Mouse (Mus musculus): ENCODE data around the gene Hoxb4. TPM values are rescaled to one million over a fixed set of nuclear protein-coding genes. Genes with fewer than 3 reads are reported as not detected.

Hoxb4 gene
- polyA plus RNA-seq, 1 experiment from 2014 or later: 0.70 TPM

GRCm38 (mm10) chr11:96351831-96352230 lies 33.8 kb downstream of the Hoxb4 start:
- Histone ChIP-seq H3K4me1 (ENCODE audit: control insufficient read depth, insufficient read depth, low read length) (no peaks in the 10 kb centered on the region), H3K27me3 (replicated peaks; ENCODE audit: control insufficient read depth, insufficient read depth, low read length) (peaks cover 93% of the 10 kb centered on the region), H3K4me3 (ENCODE audit: low read depth, low read length) (peak overlapping the region; percentile 37), H3K36me3 (ENCODE audit: control insufficient read depth, insufficient read depth, low read length) (no peaks in the 10 kb centered on the region), H3K4me2 (ENCODE audit: low read depth, low read length) (peak overlapping the region; percentile 50; the same call in 1 of the 2 replicates), H3K9ac (ENCODE audit: low read depth, low read length) (peak overlapping the region; percentile 62; the same call in 1 of the 2 replicates), H3K27ac (replicated peaks; ENCODE audit: low read depth, low read length) (peak overlapping the region; percentile 67; the same call in 1 of the 2 replicates), H3K9me3 (ENCODE audit: control insufficient read depth, low read length) (no peaks in the 10 kb centered on the region)
- WGBS: under 1% methylated on average over 22 of the region's 22 CpGs
- DNase-seq (ENCODE audit: low spot score) (peak; percentile 17), ATAC-seq (ENCODE audit: low read depth) (no peak)

DNA sequence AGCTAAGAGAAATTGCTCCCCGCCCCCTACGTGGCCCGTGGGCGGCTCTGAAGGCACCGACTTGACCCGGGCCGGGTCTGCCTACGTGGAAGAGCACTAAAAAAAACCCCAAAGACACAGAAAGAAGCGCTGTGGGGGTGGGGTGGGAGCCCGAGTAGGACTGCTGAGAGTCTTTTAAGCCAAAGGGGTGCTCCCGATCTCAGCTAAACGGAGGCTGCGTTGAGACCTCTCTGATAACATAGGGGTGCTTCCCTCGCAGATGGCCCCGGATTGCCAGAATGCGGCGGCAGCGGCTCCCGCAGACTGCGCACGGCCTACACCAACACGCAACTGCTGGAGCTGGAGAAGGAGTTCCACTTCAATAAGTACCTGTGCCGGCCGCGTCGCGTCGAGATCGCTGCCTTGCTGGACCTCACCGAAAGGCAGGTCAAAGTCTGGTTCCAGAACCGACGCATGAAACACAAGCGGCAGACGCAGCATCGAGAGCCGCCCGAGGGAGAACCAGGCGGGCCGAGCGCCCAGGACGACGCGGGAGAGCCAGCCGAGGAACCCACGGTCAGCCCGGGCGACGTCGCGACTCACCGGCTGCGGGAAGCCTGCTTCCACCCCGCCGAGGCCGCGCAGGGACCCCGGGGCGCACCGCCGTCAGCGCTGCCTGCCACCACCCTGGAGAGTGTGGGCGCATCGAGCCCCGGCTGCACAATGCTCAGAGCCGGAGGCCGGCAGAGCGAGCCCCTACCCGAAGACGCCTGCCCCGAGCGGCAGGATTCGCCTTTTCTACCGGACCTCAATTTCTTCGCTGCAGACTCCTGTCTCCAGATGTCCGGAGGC lies 34.8 kb downstream of the Hoxb4 start:
- Histone ChIP-seq H3K4me1 (ENCODE audit: control insufficient read depth, insufficient read depth, low read length) (no peaks in the 10 kb centered on the region), H3K9me3 (ENCODE audit: control insufficient read depth, low read length) (no peaks in the 10 kb centered on the region), H3K27me3 (replicated peaks; ENCODE audit: control insufficient read depth, insufficient read depth, low read length) (peaks cover 96% of the 10 kb centered on the region), H3K4me2 (ENCODE audit: low read depth, low read length) (peak overlapping the region; percentile 50; the same call in 1 of the 2 replicates), H3K4me3 (ENCODE audit: low read depth, low read length) (peak overlapping the region; percentile 37), H3K36me3 (ENCODE audit: control insufficient read depth, insufficient read depth, low read length) (no peaks in the 10 kb centered on the region), H3K27ac (replicated peaks; ENCODE audit: low read depth, low read length) (peak overlapping the region; percentile 67; the same call in 1 of the 2 replicates), H3K9ac (ENCODE audit: low read depth, low read length) (peak overlapping the region; percentile 62)
- DNase-seq (ENCODE audit: low spot score) (peak; percentile 12), ATAC-seq (ENCODE audit: low read depth) (0 out of 2 replicates have a peak, but pooled peaks have one; percentile 33)
- WGBS: 1% methylated on average over 49 of the region's 75 CpGs

DNA sequence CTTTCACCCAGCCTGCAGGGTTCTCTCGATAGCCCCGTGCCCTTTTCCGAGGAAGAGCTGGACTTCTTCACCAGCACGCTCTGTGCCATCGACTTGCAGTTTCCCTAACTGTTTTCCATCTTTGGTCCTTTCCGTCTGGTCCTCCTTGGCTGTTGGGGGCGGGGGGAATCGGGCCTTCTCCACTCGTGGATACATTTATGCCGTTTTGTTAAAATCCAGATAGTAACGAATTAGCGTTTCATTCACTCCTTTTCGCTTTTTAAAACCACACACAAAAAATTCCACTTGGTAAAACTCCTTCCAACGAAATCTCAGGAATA lies 35.4 kb downstream of the Hoxb4 start:
- 2% methylated on average over 14 of the region's 14 CpGs for WGBS
- peak overlapping the region; percentile 62 for H3K9ac ChIP-seq (ENCODE audit: low read depth, low read length)
- no peaks in the 10 kb centered on the region for H3K9me3 ChIP-seq (ENCODE audit: control insufficient read depth, low read length)
- peak overlapping the region; percentile 67; the same call in 1 of the 2 replicates for H3K27ac ChIP-seq (replicated peaks; ENCODE audit: low read depth, low read length)
- peaks cover 96% of the 10 kb centered on the region for H3K27me3 ChIP-seq (replicated peaks; ENCODE audit: control insufficient read depth, insufficient read depth, low read length)
- H3K4me1 ChIP-seq (ENCODE audit: control insufficient read depth, insufficient read depth, low read length): no peaks in the 10 kb centered on the region
- H3K36me3 ChIP-seq (ENCODE audit: control insufficient read depth, insufficient read depth, low read length): no peaks in the 10 kb centered on the region
- peak overlapping the region; percentile 50; the same call in 1 of the 2 replicates for H3K4me2 ChIP-seq (ENCODE audit: low read depth, low read length)
- DNase-seq (ENCODE audit: low spot score) (no peak), ATAC-seq (ENCODE audit: low read depth) (no peak)
- peak overlapping the region; percentile 37 for H3K4me3 ChIP-seq (ENCODE audit: low read depth, low read length)

- 5% methylated on average over 8 of the region's 8 CpGs for WGBS
- H3K4me3 ChIP-seq (ENCODE audit: low read depth, low read length): peak overlapping the region; percentile 29; the same call in 1 of the 2 replicates
- H3K9me3 ChIP-seq (ENCODE audit: control insufficient read depth, low read length): no peaks in the 10 kb centered on the region
- H3K4me1 ChIP-seq (ENCODE audit: control insufficient read depth, insufficient read depth, low read length): no peaks in the 10 kb centered on the region
- no peak overlapping the region; the same call in 1 of the 2 replicates for H3K27ac ChIP-seq (replicated peaks; ENCODE audit: low read depth, low read length)
- H3K27me3 ChIP-seq (replicated peaks; ENCODE audit: control insufficient read depth, insufficient read depth, low read length): peaks cover 96% of the 10 kb centered on the region
- no peak for DNase-seq (ENCODE audit: low spot score)
- ATAC-seq (ENCODE audit: low read depth): no peak
- H3K36me3 ChIP-seq (ENCODE audit: control insufficient read depth, insufficient read depth, low read length): no peaks in the 10 kb centered on the region
- H3K9ac ChIP-seq (ENCODE audit: low read depth, low read length): peak overlapping the region; percentile 56; the same call in 1 of the 2 replicates
- H3K4me2 ChIP-seq (ENCODE audit: low read depth, low read length): peak overlapping the region; percentile 50; the same call in 1 of the 2 replicates
Observed at GRCm38 (mm10) chr11:96353939-96354338, 35.9 kb downstream of the Hoxb4 start.

- Histone ChIP-seq H3K27ac (replicated peaks; ENCODE audit: low read depth, low read length) (no peak overlapping the region; the same call in 1 of the 2 replicates), H3K36me3 (ENCODE audit: control insufficient read depth, insufficient read depth, low read length) (no peaks in the 10 kb centered on the region), H3K4me3 (ENCODE audit: low read depth, low read length) (peak overlapping the region; percentile 29), H3K27me3 (replicated peaks; ENCODE audit: control insufficient read depth, insufficient read depth, low read length) (peaks cover 94% of the 10 kb centered on the region), H3K9ac (ENCODE audit: low read depth, low read length) (peak overlapping the region; percentile 56; the same call in 1 of the 2 replicates), H3K4me2 (ENCODE audit: low read depth, low read length) (peak overlapping the region; percentile 50), H3K9me3 (ENCODE audit: control insufficient read depth, low read length) (0 out of 2 replicates have a peak, but pooled peaks cover under 1% of the 10 kb centered on the region), H3K4me1 (ENCODE audit: control insufficient read depth, insufficient read depth, low read length) (no peaks in the 10 kb centered on the region)
- DNase-seq (ENCODE audit: low spot score) (peak; percentile 41), ATAC-seq (ENCODE audit: low read depth) (no peak)
- under 1% methylated on average over 25 of the region's 25 CpGs for WGBS
Observed at GRCm38 (mm10) chr11:96354376-96354775, 36.3 kb downstream of the Hoxb4 start.

DNA sequence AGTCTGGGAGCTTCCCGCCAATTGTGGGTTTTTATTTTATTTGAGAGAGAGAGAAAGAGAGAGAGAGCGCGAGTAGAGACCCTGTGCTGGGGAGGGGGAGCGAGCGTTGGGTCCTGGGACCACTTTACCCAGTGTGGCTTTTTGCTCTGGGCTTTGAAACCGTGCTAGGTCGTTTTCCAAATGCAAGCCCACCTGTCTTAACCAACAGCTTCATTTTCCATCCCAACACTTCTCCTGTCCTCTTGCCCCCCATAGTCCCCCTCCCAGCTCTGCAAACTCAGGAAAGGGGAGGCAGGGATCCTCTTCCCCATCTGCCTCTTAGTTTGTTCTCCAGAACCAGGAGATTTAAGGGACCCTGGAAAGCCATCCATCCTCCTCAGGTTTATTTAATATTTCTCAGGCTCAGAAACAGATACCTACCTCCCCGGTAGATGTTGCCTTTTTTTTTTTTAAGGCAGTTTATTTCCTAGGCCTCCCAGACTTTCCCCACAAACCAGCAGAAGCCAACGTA lies 36.8 kb downstream of the Hoxb4 start:
- 0 out of 2 replicates have a peak, but pooled peaks cover 5% of the 10 kb centered on the region for H3K9me3 ChIP-seq (ENCODE audit: control insufficient read depth, low read length)
- H3K27ac ChIP-seq (replicated peaks; ENCODE audit: low read depth, low read length): no peak overlapping the region; the same call in 1 of the 2 replicates
- H3K9ac ChIP-seq (ENCODE audit: low read depth, low read length): peak overlapping the region; percentile 56; the same call in 1 of the 2 replicates
- H3K27me3 ChIP-seq (replicated peaks; ENCODE audit: control insufficient read depth, insufficient read depth, low read length): peaks cover 94% of the 10 kb centered on the region
- H3K4me2 ChIP-seq (ENCODE audit: low read depth, low read length): peak overlapping the region; percentile 50
- H3K36me3 ChIP-seq (ENCODE audit: control insufficient read depth, insufficient read depth, low read length): no peaks in the 10 kb centered on the region
- ATAC-seq (ENCODE audit: low read depth): no peak
- H3K4me3 ChIP-seq (ENCODE audit: low read depth, low read length): peak overlapping the region; percentile 29
- H3K4me1 ChIP-seq (ENCODE audit: control insufficient read depth, insufficient read depth, low read length): no peaks in the 10 kb centered on the region
- 4% methylated on average over 9 of the region's 9 CpGs for WGBS
- no peak for DNase-seq (ENCODE audit: low spot score)

GRCm38 (mm10) chr11:96363807-96364206 lies 45.7 kb downstream of the Hoxb4 start:
- no peaks in the 10 kb centered on the region for H3K4me1 ChIP-seq (ENCODE audit: control insufficient read depth, insufficient read depth, low read length)
- 0 out of 2 replicates have a peak, but pooled peaks cover 5% of the 10 kb centered on the region for H3K9me3 ChIP-seq (ENCODE audit: control insufficient read depth, low read length)
- ATAC-seq (ENCODE audit: low read depth) (no peak), DNase-seq (ENCODE audit: low spot score) (no peak)
- whole genome bisulfite sequencing: 4% methylated on average over 5 of the region's 5 CpGs
- peaks cover 92% of the 10 kb centered on the region for H3K27me3 ChIP-seq (replicated peaks; ENCODE audit: control insufficient read depth, insufficient read depth, low read length)
- H3K36me3 ChIP-seq (ENCODE audit: control insufficient read depth, insufficient read depth, low read length): no peaks in the 10 kb centered on the region
- no peak overlapping the region for H3K27ac ChIP-seq (replicated peaks; ENCODE audit: low read depth, low read length)
- no peak overlapping the region for H3K4me2 ChIP-seq (ENCODE audit: low read depth, low read length)
- H3K9ac ChIP-seq (ENCODE audit: low read depth, low read length): no peak overlapping the region
- H3K4me3 ChIP-seq (ENCODE audit: low read depth, low read length): no peak overlapping the region

DNA sequence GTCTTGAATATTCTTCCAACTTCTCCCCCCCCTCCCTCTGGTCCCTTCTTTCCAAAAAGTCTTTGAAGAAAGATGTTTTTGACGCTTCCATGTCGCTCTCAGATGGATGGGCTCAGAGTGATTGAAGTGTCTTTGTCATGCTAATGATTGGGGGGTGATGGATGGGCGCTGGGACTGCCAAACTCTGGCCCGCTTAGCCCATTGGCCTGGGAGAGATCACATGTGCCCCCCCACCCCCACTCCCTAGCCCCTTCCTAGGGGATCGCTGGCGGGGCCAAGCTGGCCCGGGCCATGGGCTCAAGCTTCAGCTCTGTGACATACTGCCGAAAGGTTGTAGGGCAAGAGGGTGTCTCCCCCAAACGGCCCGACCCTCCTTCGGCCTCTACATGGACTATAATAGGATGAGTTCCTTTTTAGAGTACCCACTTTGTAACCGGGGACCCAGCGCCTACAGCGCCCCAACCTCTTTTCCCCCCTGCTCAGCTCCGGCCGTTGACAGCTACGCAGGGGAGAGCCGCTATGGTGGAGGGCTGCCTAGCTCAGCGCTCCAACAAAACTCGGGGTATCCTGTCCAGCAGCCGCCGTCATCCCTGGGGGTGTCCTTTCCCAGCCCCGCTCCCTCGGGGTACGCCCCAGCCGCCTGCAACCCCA lies 47.5 kb downstream of the Hoxb4 start, which contains the start of gene Hoxb1:
TSS of gene Hoxb1 (plus strand) at position 312 of the 651 bp plus-strand sequence.
- 7% methylated on average over 25 of the region's 26 CpGs for WGBS
- Histone ChIP-seq H3K9ac (ENCODE audit: low read depth, low read length) (no peak within 1 kb of the TSS), H3K4me1 (ENCODE audit: control insufficient read depth, insufficient read depth, low read length) (no peaks in the 10 kb centered on the region), H3K36me3 (ENCODE audit: control insufficient read depth, insufficient read depth, low read length) (no peaks in the 10 kb centered on the region), H3K9me3 (ENCODE audit: control insufficient read depth, low read length) (no peaks in the 10 kb centered on the region), H3K27ac (replicated peaks; ENCODE audit: low read depth, low read length) (no peak within 1 kb of the TSS), H3K4me3 (ENCODE audit: low read depth, low read length) (no peak within 1 kb of the TSS), H3K4me2 (ENCODE audit: low read depth, low read length) (peak within 1 kb of the TSS; percentile 24; the same call in 1 of the 2 replicates), H3K27me3 (replicated peaks; ENCODE audit: control insufficient read depth, insufficient read depth, low read length) (peaks cover 95% of the 10 kb centered on the region)
- DNase-seq (ENCODE audit: low spot score) (no peak), ATAC-seq (ENCODE audit: low read depth) (no peak)
